Mouse (Mus musculus) C2C12 (cell line): Measurements from ENCODE around the gene Mettl17. TPM values are rescaled to one million over a fixed set of nuclear protein-coding genes. Genes with fewer than 3 reads are reported as not detected.
A peak's percentile ranks its signal among the peaks of the same experiment; 100 is the strongest.

Source experiments
- H3K27me3 ChIP-seq: one replicate; pipeline ENCODE4 v1.6.1; 2011; ENCODE audit not compliant: control insufficient read depth, insufficient read depth, insufficient read length
- H3K36me3 ChIP-seq: one replicate; pipeline ENCODE4 v1.6.1; 2011; ENCODE audit not compliant: control insufficient read depth, insufficient read depth
- H3K4me3 ChIP-seq: one replicate; pipeline ENCODE4 v1.5.1; 2011; ENCODE audit warnings: mild to moderate bottlenecking, control low read depth; ENCODE audit not compliant: poor library complexity, insufficient read depth, severe bottlenecking
- H3K79me2 ChIP-seq: one replicate; pipeline ENCODE4 v1.6.1; 2011; ENCODE audit not compliant: control insufficient read depth, insufficient read depth
- H3K79me3 ChIP-seq: one replicate; pipeline ENCODE4 v1.6.1; 2011; ENCODE audit warnings: low read depth, control low read depth
- H3ac ChIP-seq: one replicate; pipeline ENCODE3; 2011; ENCODE audit warnings: low read depth; ENCODE audit not compliant: control insufficient read depth, insufficient read length
- CEBPB ChIP-seq: IDR thresholded peaks from one replicate; pipeline ENCODE4 v1.6.1; 2011; ENCODE audit warnings: low read depth, mild to moderate bottlenecking, control low read depth, moderate library complexity
- CTCF ChIP-seq: IDR thresholded peaks from one replicate; pipeline ENCODE4 v1.5.1; 2011; ENCODE audit not compliant: control insufficient read depth, insufficient read depth, insufficient read length
- FOSL1 ChIP-seq: IDR thresholded peaks from one replicate; pipeline ENCODE4 v1.8.0; 2011; ENCODE audit warnings: mild to moderate bottlenecking, low read length; ENCODE audit not compliant: poor library complexity, insufficient read depth, severe bottlenecking
- MAX ChIP-seq: IDR thresholded peaks from one replicate; pipeline ENCODE4 v1.6.1; 2011; ENCODE audit warnings: mild to moderate bottlenecking, control low read depth
- MYOD1 ChIP-seq: IDR thresholded peaks from one replicate; pipeline ENCODE4 v1.6.1; 2011; ENCODE audit warnings: low read depth; ENCODE audit not compliant: control insufficient read depth, insufficient read length
- MYOG ChIP-seq: IDR thresholded peaks from one replicate; pipeline ENCODE4 v1.6.1; 2011; ENCODE audit not compliant: control insufficient read depth, insufficient read length; ENCODE audit errors: extremely low read depth
- USF1 ChIP-seq: IDR thresholded peaks from one replicate; pipeline ENCODE4 v1.6.1; 2011; ENCODE audit warnings: low read depth, mild to moderate bottlenecking, control low read depth, moderate library complexity
- polyA plus RNA-seq: library from polyadenylated mRNA; unstranded; fragments of >200 nt; fragmentation: generic; extraction: Trizol; gene quantifications from one replicate; pipeline ENCODE4 v1.2.1, GENCODE M21; 2012; ENCODE audit warnings: missing spikeins

The Mettl17 gene
- polyA plus RNA-seq, 1 experiment, result 20.1 TPM

DNA sequence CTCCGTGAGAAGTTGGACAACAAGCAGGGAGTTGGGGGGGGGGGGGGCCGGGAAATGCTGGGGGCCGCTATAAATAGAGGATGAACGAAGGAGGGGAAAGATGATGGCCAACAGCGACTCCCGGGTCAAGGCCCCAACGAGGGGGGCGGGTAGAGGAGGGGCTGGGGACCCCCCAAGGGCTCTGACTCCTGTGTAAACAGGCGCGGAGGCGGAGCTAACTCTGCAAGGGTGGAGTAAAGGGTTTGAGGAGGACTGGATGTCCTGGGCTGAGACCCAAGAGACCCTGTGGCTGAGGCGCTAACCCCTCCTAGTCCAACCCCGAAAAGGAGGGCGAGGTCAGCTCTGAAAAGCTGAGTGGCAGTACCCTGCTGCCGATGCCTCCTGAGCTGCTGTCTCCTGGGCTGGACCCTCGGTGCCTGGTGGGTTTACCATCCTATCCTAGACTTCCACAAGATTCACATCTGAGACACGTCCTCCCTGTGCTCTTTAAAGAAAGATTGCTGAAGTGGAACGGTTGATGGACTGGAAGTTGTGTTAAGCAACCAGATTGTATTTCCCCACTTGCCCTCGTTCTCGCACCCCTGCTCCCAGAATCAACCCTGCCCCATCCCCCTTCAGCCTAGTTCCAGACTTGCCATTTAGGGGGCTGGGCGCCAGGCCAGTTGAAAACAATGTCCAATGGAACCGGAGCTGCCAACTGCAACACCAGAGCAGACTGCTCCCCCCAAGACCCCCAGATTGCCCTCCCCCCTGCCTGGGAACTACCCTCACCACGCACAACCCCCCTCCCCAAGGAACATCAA lies 29.5 kb downstream of the Mettl17 start, which contains the start of gene Ndrg2:
Ndrg2 (minus strand) TSS at position 199 of the 803 bp plus-strand sequence.
- Histone ChIP-seq H3ac (peak within 1 kb of the TSS; percentile 62), H3K79me3 (no peaks in the 10 kb centered on the region), H3K4me3 (peak within 1 kb of the TSS; percentile 29), H3K79me2 (no peaks in the 10 kb centered on the region), H3K36me3 (no peaks in the 10 kb centered on the region), H3K27me3 (no peaks in the 10 kb centered on the region)
- TF ChIP-seq MAX (no peak), MYOD1 (no peak), FOSL1 (no peak), CEBPB (no peak), MYOG (no peak), USF1 (no peak), CTCF (no peak)

DNA sequence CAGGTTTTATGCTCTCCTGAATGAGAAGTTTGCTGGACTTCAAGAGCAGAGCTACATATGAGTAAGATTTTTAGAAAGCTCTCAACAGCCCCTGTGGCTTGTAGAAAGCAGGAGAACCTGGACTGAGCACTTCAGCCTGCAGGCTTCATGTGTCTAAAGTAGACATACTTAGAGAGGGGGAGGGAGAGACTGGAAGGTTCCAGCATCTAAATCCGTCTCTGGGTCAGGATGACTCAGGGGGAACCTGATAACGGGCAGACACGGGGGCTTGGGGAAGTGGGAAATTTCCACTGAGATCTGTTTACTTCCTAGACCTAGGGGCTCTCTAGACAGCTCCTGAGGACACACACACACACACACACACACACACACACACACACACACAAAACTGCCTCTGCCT lies 30.4 kb downstream of the Mettl17 start:
- Histone ChIP-seq H3K4me3 (no peak overlapping the region), H3K36me3 (no peaks in the 10 kb centered on the region), H3ac (no peak overlapping the region), H3K79me3 (no peaks in the 10 kb centered on the region), H3K79me2 (no peaks in the 10 kb centered on the region), H3K27me3 (no peaks in the 10 kb centered on the region)
- TF ChIP-seq CTCF (no peak), MYOD1 (no peak), CEBPB (no peak)

DNA sequence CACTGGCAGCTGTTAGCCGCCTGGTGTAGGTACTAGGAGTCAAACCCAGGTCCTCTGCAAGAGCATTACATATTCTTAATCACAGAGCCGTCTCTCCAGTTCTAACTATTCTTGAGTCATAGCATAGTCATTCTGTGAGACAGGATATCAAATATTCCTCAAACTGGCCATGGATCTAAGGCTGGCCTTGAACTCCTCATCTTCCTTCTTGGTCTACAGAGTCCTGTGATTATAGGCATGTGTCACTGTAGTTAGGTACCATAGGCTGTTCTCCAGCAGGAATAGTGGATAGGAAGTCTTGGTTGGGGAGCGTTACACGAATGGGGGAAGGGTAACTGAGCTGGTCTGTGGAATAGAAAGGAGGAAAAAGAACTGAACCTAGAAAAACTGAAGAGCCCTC lies 31.9 kb downstream of the Mettl17 start:
- Histone ChIP-seq H3ac (no peak overlapping the region), H3K4me3 (no peak overlapping the region), H3K36me3 (no peaks in the 10 kb centered on the region), H3K79me3 (no peaks in the 10 kb centered on the region), H3K27me3 (no peaks in the 10 kb centered on the region), H3K79me2 (no peaks in the 10 kb centered on the region)
- no peak for TF ChIP-seq CEBPB
- TF ChIP-seq FOSL1, result no peak
- no peak for TF ChIP-seq MYOG
- no peak for TF ChIP-seq MAX

DNA sequence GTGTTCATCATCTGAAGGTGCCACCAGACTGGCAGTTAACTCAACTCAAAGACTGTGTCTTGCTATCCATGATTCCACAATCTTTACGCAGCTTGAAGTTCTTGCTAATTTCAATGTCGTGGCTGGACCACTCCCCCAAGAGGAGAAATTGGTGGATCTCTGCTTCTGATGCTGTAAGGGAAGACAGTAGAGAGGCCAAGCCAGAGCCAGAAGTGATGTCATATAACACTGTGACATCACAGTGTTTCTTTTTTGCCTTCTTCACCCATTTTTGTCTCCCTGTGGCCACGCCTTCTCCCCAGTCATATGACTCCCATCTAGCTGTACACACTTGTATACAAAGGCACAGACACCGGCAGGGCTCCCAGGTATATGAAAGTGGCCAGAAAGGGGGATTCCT lies 33.5 kb downstream of the Mettl17 start, which contains the start of gene Tppp2:
Tppp2 (plus strand) TSS at position 301 of the 400 bp plus-strand sequence.
- Histone ChIP-seq H3ac (no peak within 1 kb of the TSS), H3K79me2 (no peaks in the 10 kb centered on the region), H3K4me3 (no peak within 1 kb of the TSS), H3K36me3 (no peaks in the 10 kb centered on the region), H3K79me3 (no peaks in the 10 kb centered on the region), H3K27me3 (peaks cover 6% of the 10 kb centered on the region)
- TF ChIP-seq USF1 (no peak), MYOG (no peak), CEBPB (no peak), MAX (no peak), MYOD1 (no peak), CTCF (no peak), FOSL1 (no peak)

DNA sequence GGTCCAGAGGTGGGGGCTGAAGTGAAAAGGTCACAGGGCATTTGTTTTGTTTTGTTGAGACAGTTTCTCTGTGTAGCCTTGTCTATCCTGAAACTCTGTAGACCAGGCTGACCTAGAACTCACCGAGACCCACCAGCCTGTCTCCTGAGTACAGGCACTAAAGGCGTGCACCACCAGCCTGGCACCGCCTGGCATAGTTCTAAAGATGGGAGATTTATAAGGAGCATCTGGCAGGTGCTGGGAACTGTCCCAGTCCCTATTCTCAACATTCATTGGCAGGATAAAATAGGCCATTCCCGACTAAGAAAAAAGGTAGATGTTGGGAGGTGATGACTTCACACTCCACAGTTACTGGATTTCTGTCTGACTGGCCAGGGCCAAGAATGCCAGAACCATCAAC lies 34.3 kb downstream of the Mettl17 start:
- no peak for TF ChIP-seq USF1
- no peak for TF ChIP-seq CTCF
- no peak for TF ChIP-seq FOSL1
- TF ChIP-seq MAX, result no peak
- TF ChIP-seq MYOG, result no peak
- TF ChIP-seq CEBPB, result no peak
- TF ChIP-seq MYOD1, result no peak
- Histone ChIP-seq H3K79me3 (no peaks in the 10 kb centered on the region), H3K4me3 (no peak overlapping the region), H3K27me3 (peaks cover 6% of the 10 kb centered on the region), H3K36me3 (no peaks in the 10 kb centered on the region), H3K79me2 (no peaks in the 10 kb centered on the region), H3ac (no peak overlapping the region)
